ENCODE assay signal across 23 mouse cellular contexts in genomic region chr15:81882348-81882747, GRCm38 (mm10). TPM values are rescaled to one million over a fixed set of nuclear protein-coding genes. Genes with fewer than 3 reads are reported as not detected.
DNase-seq lines count a peak whose midpoint lies in the region; ATAC-seq and TF ChIP-seq lines count a peak whose summit lies in the region.
"Had no signal": no experiment of that assay in that cellular context is flagged by ENCODE, and none has a peak within 500 bp of the region (broad histone marks: within the 10 kb centered on the region; RNA-seq: fewer than 3 reads in every experiment).

No protein-coding gene starts in this region.

- no peak for ATAC-seq in kidney, embryonic 15.5 days (replicated peaks; ENCODE audit: low FRiP score)
- ATAC-seq in intestine, postnatal 0 days, result peak; percentile 83
- peak; percentile 38; the same call in 1 of the 2 replicates for ATAC-seq in liver, embryonic 15.5 days (ENCODE audit: insufficient read depth)
- ATAC-seq: forebrain, postnatal 0 days had no signal

- H3K9me3 ChIP-seq in kidney, embryonic 15.5 days (replicated peaks), result no peaks in the 10 kb centered on the region
- no peaks in the 10 kb centered on the region for H3K9me3 ChIP-seq in intestine, postnatal 0 days (ENCODE audit: control insufficient read depth)
- H3K9me3 ChIP-seq in liver, embryonic 15.5 days (replicated peaks), result no peaks in the 10 kb centered on the region
- H3K9me3 ChIP-seq: embryonic facial prominence, embryonic 15.5 days; forebrain, embryonic 10.5 days; hindbrain, embryonic 15.5 days had no signal

- WGBS in kidney, embryonic 15.5 days, result 82% methylated on average over 3 of the region's 3 CpGs
- WGBS in intestine, postnatal 0 days, result 49% methylated on average over 3 of the region's 3 CpGs
- 74% methylated on average over 3 of the region's 3 CpGs for WGBS in liver, embryonic 15.5 days (ENCODE audit: insufficient replicate concordance)

- no peak overlapping the region for H3K9ac ChIP-seq in kidney, embryonic 15.5 days
- H3K9ac ChIP-seq in intestine, postnatal 0 days (ENCODE audit: low read depth, low read length), result no peak overlapping the region
- H3K9ac ChIP-seq in liver, embryonic 15.5 days, result no peak overlapping the region
- H3K9ac ChIP-seq: embryonic facial prominence, embryonic 15.5 days; forebrain, postnatal 0 days; hindbrain, embryonic 15.5 days had no signal

- no peak for TF ChIP-seq CTCF in gastrocnemius, adult 2 months (IDR thresholded peaks at IDR 0.05)
- no peak for TF ChIP-seq CTCF in intestine, postnatal 0 days (IDR thresholded peaks at IDR 0.05; ENCODE audit: low read depth)

- peak overlapping the region; percentile 63 for H3K27ac ChIP-seq in gastrocnemius, adult 2 months
- H3K27ac ChIP-seq in kidney, embryonic 15.5 days, result no peak overlapping the region
- peak overlapping the region; percentile 58 for H3K27ac ChIP-seq in intestine, postnatal 0 days (ENCODE audit: low read depth, low read length)
- H3K27ac ChIP-seq in liver, embryonic 15.5 days (replicated peaks), result peak overlapping the region; percentile 21
- H3K27ac ChIP-seq: embryonic facial prominence, embryonic 15.5 days; forebrain, embryonic 10.5 days had no signal

- no peaks in the 10 kb centered on the region for H3K27me3 ChIP-seq in kidney, embryonic 15.5 days
- H3K27me3 ChIP-seq in intestine, postnatal 0 days (replicated peaks; ENCODE audit: control insufficient read depth, insufficient read depth, low read length), result no peaks in the 10 kb centered on the region
- H3K27me3 ChIP-seq in liver, embryonic 15.5 days, result no peaks in the 10 kb centered on the region
- H3K27me3 ChIP-seq: embryonic facial prominence, embryonic 15.5 days; hindbrain, embryonic 15.5 days had no signal

- no peak overlapping the region for H3K4me3 ChIP-seq in gastrocnemius, adult 2 months
- H3K4me3 ChIP-seq in kidney, embryonic 15.5 days (replicated peaks), result no peak overlapping the region
- no peak overlapping the region for H3K4me3 ChIP-seq in intestine, postnatal 0 days (ENCODE audit: low read depth, low read length)
- H3K4me3 ChIP-seq in liver, embryonic 15.5 days (replicated peaks), result no peak overlapping the region
- H3K4me3 ChIP-seq: embryonic facial prominence, embryonic 15.5 days; forebrain, embryonic 10.5 days; hindbrain, embryonic 15.5 days; myocyte had no signal

- H3K36me3 ChIP-seq in kidney, embryonic 15.5 days, result peaks cover 16% of the 10 kb centered on the region
- no peaks in the 10 kb centered on the region for H3K36me3 ChIP-seq in intestine, postnatal 0 days (ENCODE audit: control insufficient read depth, insufficient read depth)
- peaks cover 14% of the 10 kb centered on the region; the same call in 1 of the 2 replicates for H3K36me3 ChIP-seq in liver, embryonic 15.5 days (replicated peaks)
- H3K36me3 ChIP-seq: hindbrain, embryonic 15.5 days had no signal

- intact Hi-C loops in gastrocnemius, adult 2 months (cut with DNase I), result no loop called here

- H3K4me2 ChIP-seq in kidney, embryonic 15.5 days, result no peak overlapping the region
- H3K4me2 ChIP-seq in intestine, postnatal 0 days (replicated peaks; ENCODE audit: low read depth), result no peak overlapping the region
- peak overlapping the region; percentile 3; the same call in 1 of the 2 replicates for H3K4me2 ChIP-seq in liver, embryonic 15.5 days
- H3K4me2 ChIP-seq: embryonic facial prominence, embryonic 15.5 days; heart, embryonic 11.5 days; hindbrain, embryonic 15.5 days had no signal

- H3K4me1 ChIP-seq in kidney, embryonic 15.5 days, result peaks cover 28% of the 10 kb centered on the region
- 0 out of 2 replicates have a peak, but pooled peaks cover 3% of the 10 kb centered on the region for H3K4me1 ChIP-seq in intestine, postnatal 0 days (replicated peaks; ENCODE audit: control insufficient read depth, insufficient read depth, low read length)
- peaks cover 44% of the 10 kb centered on the region for H3K4me1 ChIP-seq in liver, embryonic 15.5 days (replicated peaks)

- no peak for DNase-seq in gastrocnemius, adult 2 months
- no peak for DNase-seq in gastrocnemius, postnatal 4 days (ENCODE audit: low spot score in 2 of 2)
- peak; percentile 46 to 67 for DNase-seq in kidney, adult 8-10 months
- no peak for DNase-seq in lung, adult 18-20 months
- no peak for DNase-seq in thymus, postnatal 14 days
- DNase-seq: adrenal gland, postnatal 14 days; cerebellum, adult 11-12 months; cerebellum, postnatal 14 days; forebrain, postnatal 0 days; heart, postnatal 10 days; lung, postnatal 10 days; midbrain, embryonic 14.5 days; thymus, adult 18-20 months had no signal

RNA-seq across cellular contexts. Expression of gene Aco2, which starts 10.2 kb away (rescaled TPM):
- total RNA-seq in gastrocnemius, adult 2 months (2021), result 1,000 to 10,000 TPM; 1,155 to 1,439 TPM
- 100 to 1,000 TPM; 650 to 720 TPM for total RNA-seq in gastrocnemius, postnatal 4 days (2021)
- polyA plus RNA-seq in kidney, embryonic 15.5 days (2015; fragmentation: Nextera tagmentation; extraction: Ambion mirVana), result 216 and 224 TPM in 2 replicates
- polyA plus RNA-seq in intestine, postnatal 0 days (2015; fragmentation: Nextera tagmentation; extraction: Ambion mirVana), result 192 and 209 TPM in 2 replicates
- 98.9 and 107 TPM in 2 replicates for polyA plus RNA-seq in liver, embryonic 15.5 days (2015; fragmentation: Nextera tagmentation; extraction: Ambion mirVana)

RNA-seq across cellular contexts. Expression of gene Phf5a, which starts 10.6 kb away (rescaled TPM):
- total RNA-seq in gastrocnemius, adult 2 months (2021), result 10 to 100 TPM; 38.4 to 39.9 TPM
- total RNA-seq in gastrocnemius, postnatal 4 days (2021), result 10 to 100 TPM; 48.9 to 55.8 TPM
- 159 and 163 TPM in 2 replicates for polyA plus RNA-seq in kidney, embryonic 15.5 days (2015; fragmentation: Nextera tagmentation; extraction: Ambion mirVana)
- polyA plus RNA-seq in intestine, postnatal 0 days (2015; fragmentation: Nextera tagmentation; extraction: Ambion mirVana), result 75.9 and 79.2 TPM in 2 replicates
- polyA plus RNA-seq in liver, embryonic 15.5 days (2015; fragmentation: Nextera tagmentation; extraction: Ambion mirVana), result 91.3 and 103 TPM in 2 replicates

RNA-seq across cellular contexts. Expression of gene Tob2, which starts 23.8 kb away (rescaled TPM):
- total RNA-seq in gastrocnemius, adult 2 months (2021), result 100 to 1,000 TPM; 151 to 205 TPM
- 10 to 100 TPM; 34.5 to 44.1 TPM for total RNA-seq in gastrocnemius, postnatal 4 days (2021)
- 28.2 and 29.3 TPM in 2 replicates for polyA plus RNA-seq in kidney, embryonic 15.5 days (2015; fragmentation: Nextera tagmentation; extraction: Ambion mirVana)
- 19.8 and 22.1 TPM in 2 replicates for polyA plus RNA-seq in intestine, postnatal 0 days (2015; fragmentation: Nextera tagmentation; extraction: Ambion mirVana)
- 11.1 and 12.2 TPM in 2 replicates for polyA plus RNA-seq in liver, embryonic 15.5 days (2015; fragmentation: Nextera tagmentation; extraction: Ambion mirVana)

RNA-seq across cellular contexts. Expression of gene Polr3h, which starts 43.7 kb away (rescaled TPM):
- total RNA-seq in gastrocnemius, adult 2 months (2021), result 1 to 10 TPM; 6.4 to 7.6 TPM
- 10 to 100 TPM; 14.1 to 16.5 TPM for total RNA-seq in gastrocnemius, postnatal 4 days (2021)
- polyA plus RNA-seq in kidney, embryonic 15.5 days (2015; fragmentation: Nextera tagmentation; extraction: Ambion mirVana), result 80.1 and 80.8 TPM in 2 replicates
- polyA plus RNA-seq in intestine, postnatal 0 days (2015; fragmentation: Nextera tagmentation; extraction: Ambion mirVana), result 114 and 123 TPM in 2 replicates
- 56.9 and 68.4 TPM in 2 replicates for polyA plus RNA-seq in liver, embryonic 15.5 days (2015; fragmentation: Nextera tagmentation; extraction: Ambion mirVana)

RNA-seq across cellular contexts. Expression of gene Csdc2, which starts 54.2 kb away (rescaled TPM):
- 1 to 10 TPM; 1.6 to 2.1 TPM for total RNA-seq in gastrocnemius, adult 2 months (2021)
- 1 to 10 TPM; 9.1 to 9.4 TPM for total RNA-seq in gastrocnemius, postnatal 4 days (2021)
- 24.7 and 30.7 TPM in 2 replicates for polyA plus RNA-seq in kidney, embryonic 15.5 days (2015; fragmentation: Nextera tagmentation; extraction: Ambion mirVana)
- polyA plus RNA-seq in intestine, postnatal 0 days (2015; fragmentation: Nextera tagmentation; extraction: Ambion mirVana), result 4.4 and 4.9 TPM in 2 replicates
- polyA plus RNA-seq in liver, embryonic 15.5 days (2015; fragmentation: Nextera tagmentation; extraction: Ambion mirVana), result 0.91 and 0.96 TPM in 2 replicates
- total RNA-seq: granulocyte monocyte progenitor cell, adult 5-6 weeks; megakaryocyte, adult 5-6 weeks had no signal

Comparison
In these comparisons a context has a peak if more than half of its experiments do, and no peak if none do; other contexts are left out.
1. DNase-seq: peak in kidney, adult 8-10 months (2 of 2); none in gastrocnemius, adult 2 months (single experiment), gastrocnemius, postnatal 4 days (0 of 2), lung, adult 18-20 months (0 of 2) and thymus, postnatal 14 days (single experiment).